Mouse (Mus musculus) effector memory CD4-positive, alpha-beta T cell, adult 5 months (primary cell): ENCODE results near the gene Fam102b. TPM values are rescaled to one million over a fixed set of nuclear protein-coding genes. Genes with fewer than 3 reads are reported as not detected.

Experiments
- polyA plus RNA-seq: library from polyadenylated mRNA; unstranded; fragments of 100-300 nt; shearing (Covaris generic); gene quantifications from one replicate; pipeline ENCODE4 v1.2.1, GENCODE M21; 2017

The Fam102b gene
- polyA plus RNA-seq: 8.1 TPM

DNA sequence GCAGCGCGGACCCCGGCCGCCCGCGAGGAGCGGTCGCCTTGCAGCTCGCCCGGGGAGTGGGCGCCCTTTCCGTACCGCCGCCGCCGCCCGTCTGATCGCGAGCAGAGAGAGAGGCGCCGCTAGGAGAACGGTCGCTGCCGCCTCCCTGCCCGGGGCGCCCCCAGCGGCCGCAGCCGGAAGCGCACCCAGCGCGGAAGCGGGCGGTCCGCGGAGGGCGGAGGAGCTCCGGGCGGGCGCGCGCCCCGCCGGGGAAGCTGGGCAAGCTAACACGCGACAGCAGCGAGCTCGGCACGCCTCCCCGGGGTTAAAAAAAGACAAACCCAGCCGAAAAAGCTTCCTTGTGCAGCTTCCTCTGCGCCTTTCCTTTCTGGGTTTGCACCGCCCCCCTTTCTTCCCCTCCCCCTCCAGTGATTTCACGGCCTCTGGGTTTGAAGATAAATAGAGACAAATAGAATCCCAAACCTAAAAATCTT is at the start of gene Fam102b:
Gene Fam102b, minus strand, starts transcription at position 93 of the 473 bp plus-strand sequence.

GRCm38 (mm10) chr3:108940001-108940633 is 87.3 kb downstream of the Fam102b start, which contains the start of gene Gm9857:
Gene Gm9857, minus strand, starts transcription at chr3:108940445.

DNA sequence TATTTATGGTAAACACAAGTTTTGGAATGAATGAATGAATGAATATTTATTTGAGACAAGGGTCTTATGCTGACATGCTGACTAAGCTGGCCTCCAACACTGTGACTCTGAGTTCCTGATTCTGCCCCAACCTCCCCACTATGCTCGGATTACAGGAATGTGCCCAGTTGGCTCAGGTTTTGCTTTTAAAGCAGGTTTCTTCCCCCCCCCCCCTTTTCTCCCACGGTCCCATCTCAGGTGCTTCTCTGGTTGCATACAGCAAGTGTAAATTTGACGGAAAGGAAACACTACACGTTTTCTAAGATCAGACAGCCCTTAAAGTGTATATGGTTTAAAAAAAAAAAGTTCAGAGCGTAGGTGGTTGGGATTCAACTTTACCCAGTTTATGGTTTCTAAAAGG is 87.8 kb downstream of the Fam102b start, which contains the start of gene Henmt1:
Gene Henmt1, plus strand, starts transcription at position 301 of the 400 bp plus-strand sequence.

Other genes with a start within 250 kb of the Fam102b start
- 40.7 TPM for gene Stxbp3, start 187.1 kb downstream of the Fam102b start, polyA plus RNA-seq
- gene Fndc7, start 137.6 kb downstream of the Fam102b start, polyA plus RNA-seq: 0.84 TPM
- 180 TPM for gene Prpf38b, start 115.9 kb downstream of the Fam102b start, polyA plus RNA-seq
- gene Henmt1, start 87.7 kb downstream of the Fam102b start, polyA plus RNA-seq: 0.34 TPM
- not detected for gene Gm9857, start 87.2 kb downstream of the Fam102b start, polyA plus RNA-seq
- not detected for gene Slc25a54, start 52.9 kb upstream of the Fam102b start, polyA plus RNA-seq
- 21.2 TPM for gene Slc25a24, start 95.5 kb upstream of the Fam102b start, polyA plus RNA-seq